Mouse (Mus musculus) urinary bladder, postnatal 14 days (tissue): ENCODE data around the gene Yeats4.
A peak's percentile ranks its signal among the peaks of the same experiment; 100 is the strongest.

Experiments
- DNase-seq: peaks from one replicate; pipeline ENCODE4 v3.0.0; 2021; ENCODE audit warnings: low spot score

Gene Yeats4

GRCm38 (mm10) chr10:117202981-117203557 is 21.2 kb downstream of the Yeats4 start:
- no peak for DNase-seq

GRCm38 (mm10) chr10:117199701-117200100 is 24.6 kb downstream of the Yeats4 start:
- DNase-seq = no peak

GRCm38 (mm10) chr10:117196696-117197095 is 27.6 kb downstream of the Yeats4 start:
- no peak for DNase-seq

GRCm38 (mm10) chr10:117195748-117196147 is 28.6 kb downstream of the Yeats4 start:
- DNase-seq = no peak

GRCm38 (mm10) chr10:117195005-117195404 is 29.3 kb downstream of the Yeats4 start:
- DNase-seq = peak; percentile 69

GRCm38 (mm10) chr10:117193364-117193763 is 30.9 kb downstream of the Yeats4 start:
- no peak for DNase-seq

DNA sequence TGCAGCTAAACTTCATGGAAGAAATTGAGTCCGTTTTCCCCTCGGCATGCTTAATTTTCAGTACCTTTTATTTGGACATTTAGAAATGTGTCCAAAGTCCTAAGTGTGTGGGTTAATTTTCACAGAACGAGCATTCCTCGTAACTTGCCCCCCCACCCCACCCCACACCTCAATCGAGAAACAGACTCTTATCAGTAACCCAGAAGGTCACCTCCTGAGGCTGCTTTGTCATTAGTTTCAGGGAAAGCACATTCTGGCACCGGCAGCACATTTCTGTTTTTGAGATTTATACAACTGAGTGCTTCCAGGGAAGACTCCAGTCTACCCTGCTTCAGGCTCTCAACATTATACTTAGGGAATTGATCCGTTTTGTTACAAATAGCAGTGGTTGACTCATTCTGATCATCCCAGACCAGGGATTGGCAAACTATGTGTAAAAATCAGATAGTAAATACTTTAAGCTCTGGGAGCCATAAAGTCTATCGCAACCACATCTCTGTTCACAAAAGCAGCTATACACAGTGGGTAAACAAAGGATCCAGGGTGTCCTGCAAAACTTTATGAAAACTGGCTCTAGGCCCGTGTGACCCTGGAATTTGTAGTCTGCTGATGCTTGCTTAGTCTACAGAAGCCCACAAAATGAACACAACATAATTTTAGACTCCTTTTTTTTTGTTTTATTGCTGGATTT is 38.8 kb downstream of the Yeats4 start:
- DNase-seq = no peak

DNA sequence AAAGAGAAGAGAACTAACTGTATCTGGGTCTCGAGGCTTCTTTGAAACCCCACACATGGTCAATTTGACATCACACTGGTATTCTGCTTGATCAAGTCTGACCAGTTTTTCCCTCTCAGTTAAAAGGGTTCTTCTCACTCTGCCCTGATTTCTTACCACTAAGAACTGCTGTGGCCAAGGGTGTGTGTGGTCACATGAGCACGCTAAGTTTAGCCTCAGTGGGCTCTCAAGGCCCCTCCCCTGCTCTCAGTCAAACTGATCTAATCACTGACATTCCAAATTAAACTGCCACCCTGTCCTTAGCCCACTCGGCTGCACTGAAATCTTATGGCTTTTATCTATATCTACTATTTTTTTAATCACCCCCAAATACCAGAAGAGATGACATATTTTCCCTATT is 43.2 kb downstream of the Yeats4 start:
- DNase-seq = no peak

- DNase-seq = no peak
Observed at GRCm38 (mm10) chr10:117174645-117175044, 49.7 kb downstream of the Yeats4 start.

GRCm38 (mm10) chr10:117173566-117174438 is 50.5 kb downstream of the Yeats4 start:
- DNase-seq = no peak

DNA sequence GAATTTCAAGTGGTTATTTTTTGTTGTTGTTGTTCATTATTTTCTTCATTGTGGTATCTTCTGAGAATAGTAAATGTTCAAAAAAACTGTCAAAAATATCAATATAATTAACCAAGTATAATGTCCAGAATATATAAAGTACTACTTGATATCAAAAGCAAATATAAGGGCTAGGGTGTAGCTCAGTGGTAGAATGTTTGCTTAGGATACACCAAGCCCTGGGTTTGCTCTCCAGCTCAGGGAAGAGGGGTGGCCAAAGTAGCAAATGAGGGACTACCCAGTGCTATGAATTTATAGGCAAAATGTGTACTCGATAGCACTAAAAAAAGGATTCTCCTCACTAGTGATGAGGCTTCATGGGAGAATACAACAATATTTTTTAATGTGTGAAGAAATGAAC is 51.2 kb downstream of the Yeats4 start:
- DNase-seq = no peak

DNA sequence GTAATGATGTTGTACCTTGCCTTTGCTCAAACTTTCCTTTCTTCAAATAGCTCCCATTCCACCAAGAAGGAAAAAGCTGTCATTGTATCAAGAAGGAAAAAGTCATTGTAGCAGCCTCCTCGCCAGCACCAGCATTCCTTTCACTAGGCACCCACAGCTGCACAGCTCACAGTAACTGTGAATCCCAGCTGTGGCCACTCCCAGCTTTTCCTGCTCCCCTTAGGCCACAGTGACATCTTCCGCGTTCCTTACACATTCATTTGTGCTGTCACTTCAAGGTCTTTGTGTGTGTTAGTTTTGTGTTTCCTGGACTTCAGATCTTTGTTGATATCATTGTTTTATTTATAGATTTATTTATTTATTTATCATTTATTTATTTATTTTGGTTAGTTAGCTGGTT is 52.2 kb downstream of the Yeats4 start:
- no peak for DNase-seq

DNA sequence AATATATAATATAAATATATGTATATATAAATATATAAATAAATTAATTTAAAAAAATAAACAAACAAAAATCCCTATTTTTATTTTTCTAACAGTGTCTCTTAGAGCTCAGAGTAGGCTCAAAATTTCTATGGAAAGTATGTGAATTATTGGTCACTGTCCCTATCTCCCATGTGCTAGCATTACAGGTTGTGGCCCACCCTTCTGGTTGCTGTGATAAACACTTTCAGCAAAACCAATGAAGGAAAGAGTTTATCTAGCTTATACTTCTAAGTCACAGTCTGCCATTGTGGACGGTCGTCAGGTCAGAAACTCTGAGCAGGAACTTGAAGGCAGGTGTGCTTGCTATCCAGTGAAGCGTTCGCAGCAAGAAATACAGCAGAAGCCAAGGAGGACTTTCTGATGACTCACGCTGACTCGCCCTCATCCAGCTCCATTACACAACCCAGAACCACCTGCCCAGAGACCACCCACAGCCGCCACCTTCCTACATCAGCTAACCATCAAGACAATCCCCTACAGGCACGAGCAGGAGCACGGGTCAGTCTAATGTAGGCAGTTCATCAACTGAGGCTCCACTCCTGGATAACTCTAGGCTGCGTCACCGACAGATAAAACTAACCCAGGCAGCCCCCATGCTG is 57.4 kb downstream of the Yeats4 start:
- DNase-seq = no peak
